Mouse (Mus musculus): ENCODE results near the gene Rnasek.

DNA sequence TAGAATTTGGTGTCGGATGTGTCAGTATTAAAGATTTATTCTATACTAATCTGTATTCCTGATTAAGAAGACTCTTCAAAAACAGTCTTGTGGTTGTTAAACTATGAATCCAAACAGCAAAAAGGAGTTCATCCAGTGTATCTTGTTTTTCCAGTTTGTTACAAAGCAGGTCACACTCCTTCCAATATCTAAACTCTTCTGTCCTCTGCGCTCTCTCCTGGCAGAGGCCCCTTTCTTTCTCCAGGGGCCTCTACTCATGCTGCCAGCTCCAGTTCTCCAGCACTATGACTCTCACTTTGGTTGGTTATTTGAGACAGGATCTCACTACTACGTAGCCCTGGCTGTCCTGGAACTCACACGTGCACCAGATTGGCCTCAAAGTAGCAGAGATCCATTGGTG is 26.2 kb upstream of the Rnasek start:
- TF ChIP-seq POLR2A (IDR thresholded peaks at IDR 0.05; ENCODE audit: extremely low read depth, insufficient read depth, low read length) (no peak), CTCF (IDR thresholded peaks at IDR 0.05; ENCODE audit: low read depth, low read length) (no peak)
